Mouse (Mus musculus) cortical plate, adult 2 months (tissue): ENCODE measurements around the gene Syne3.

Experiments used
- CTCF ChIP-seq: fragments of 200-500 bp; IDR thresholded peaks from 2 replicates; pipeline ENCODE4 v1.5.1; 2011; ENCODE audit warnings: mild to moderate bottlenecking, control low read depth, low read length; ENCODE audit not compliant: insufficient read depth; ENCODE audit errors: extremely low read depth
- POLR2A ChIP-seq: fragments of 200-500 bp; IDR thresholded peaks from 2 replicates; pipeline ENCODE4 v1.6.1; 2011; ENCODE audit warnings: mild to moderate bottlenecking, low read length, control low read depth; ENCODE audit not compliant: insufficient read depth; ENCODE audit errors: extremely low read depth

DNA sequence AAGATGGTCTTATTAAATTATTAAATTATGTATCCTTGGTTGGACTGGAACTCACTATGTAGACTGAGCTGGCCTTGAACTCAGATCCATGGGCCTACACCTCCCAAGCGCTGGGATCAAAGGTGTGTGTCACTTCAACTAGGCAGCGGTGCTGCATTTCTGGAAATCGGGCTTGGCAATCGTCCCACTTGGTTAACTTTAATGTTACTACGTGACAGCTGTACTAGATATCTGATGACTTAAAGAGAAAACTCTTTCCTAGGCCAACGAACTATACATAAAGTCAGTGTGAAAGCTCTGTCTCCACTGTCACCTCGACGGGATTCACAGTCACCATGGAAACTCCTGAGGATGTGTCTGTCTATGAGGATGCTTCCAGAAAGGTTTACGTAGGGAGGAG lies 20.3 kb upstream of the Syne3 start:
- no peak for TF ChIP-seq CTCF
- TF ChIP-seq POLR2A, result no peak
